Mouse (Mus musculus) kidney, embryonic 14.5 days (tissue): Measurements from ENCODE around the gene Cfap20. TPM values are rescaled to one million over a fixed set of nuclear protein-coding genes. Genes with fewer than 3 reads are reported as not detected.
"Not testable (repeated sequence)": the region's sequence is repeated elsewhere in the genome, so short reads cannot be mapped to it uniquely, and the experiment has no call there.

Source experiments
- ATAC-seq: fragments of 200-750 bp; cut with Nextera tagmentation; 2 replicates; pipeline ENCODE4 v1.8.0; 2017; ENCODE audit warnings: moderate number of reproducible peaks, mild to moderate bottlenecking, moderate TSS enrichment, moderate library complexity; ENCODE audit not compliant: low FRiP score, low TSS enrichment
- H3K27ac ChIP-seq: fragments of 300-500 bp; sonication (generic); 2 replicates; pipeline ENCODE4 v1.5.1; 2014; ENCODE audit warnings: low read depth, mild to moderate bottlenecking, low read length, moderate library complexity, mixed read lengths
- H3K27me3 ChIP-seq: fragments of 300-500 bp; sonication (generic); 2 replicates; pipeline ENCODE4 v1.6.1; 2014; ENCODE audit warnings: mild to moderate bottlenecking, low read length; ENCODE audit not compliant: control insufficient read depth, insufficient read depth
- H3K36me3 ChIP-seq: fragments of 300-500 bp; sonication (generic); 2 replicates; pipeline ENCODE4 v1.6.1; 2014; ENCODE audit warnings: low read length, mixed read lengths; ENCODE audit not compliant: control insufficient read depth, insufficient read depth
- H3K4me1 ChIP-seq: fragments of 300-500 bp; sonication (generic); 2 replicates; pipeline ENCODE4 v1.6.1; 2014; ENCODE audit warnings: low read length, mixed read lengths; ENCODE audit not compliant: control insufficient read depth, insufficient read depth
- H3K4me2 ChIP-seq: fragments of 300-500 bp; sonication (generic); replicated peaks from 2 replicates; pipeline ENCODE4 v1.6.1; 2014; ENCODE audit warnings: low read depth, mild to moderate bottlenecking, low read length
- H3K4me3 ChIP-seq: fragments of 300-500 bp; sonication (generic); 2 replicates; pipeline ENCODE4 v1.5.1; 2014; ENCODE audit warnings: mild to moderate bottlenecking, low read length
- H3K9ac ChIP-seq: fragments of 300-500 bp; sonication (generic); 2 replicates; pipeline ENCODE4 v1.6.1; 2014; ENCODE audit warnings: low read depth, mild to moderate bottlenecking, low read length, moderate library complexity
- H3K9me3 ChIP-seq: fragments of 300-500 bp; sonication (generic); 2 replicates; pipeline ENCODE4 v1.6.1; 2016; ENCODE audit warnings: low read length; ENCODE audit not compliant: control insufficient read depth
- WGBS: fragments of 180-500 bp; shearing (Covaris S2); extraction: QIAGEN DNeasy Blood & Tissue Kit; methylation state at CpG from one replicate; pipeline ENCODE4 v1.1.7; 2014; 5-methylcytosine and 5-hydroxymethylcytosine counted together
- polyA plus RNA-seq: library from polyadenylated mRNA; unstranded; fragments of >200 nt; fragmentation: Nextera tagmentation; extraction: Ambion mirVana; gene quantifications from 2 replicates; pipeline ENCODE4 v1.2.1, GENCODE M21; 2014

The Cfap20 gene
- polyA plus RNA-seq, 1 experiment from 2014 or later: 164 TPM

GRCm38 (mm10) chr8:95384501-95384900, 50.2 kb downstream of the Cfap20 start:
- H3K4me1 ChIP-seq: no peaks in the 10 kb centered on the region
- ATAC-seq: no peak
- no peaks in the 10 kb centered on the region for H3K9me3 ChIP-seq
- H3K9ac ChIP-seq: no peak overlapping the region
- H3K27me3 ChIP-seq: no peaks in the 10 kb centered on the region
- no peak overlapping the region for H3K27ac ChIP-seq
- no peak overlapping the region for H3K4me3 ChIP-seq
- no peaks in the 10 kb centered on the region for H3K36me3 ChIP-seq
- no peak overlapping the region for H3K4me2 ChIP-seq
- 78% methylated on average over 3 of the region's 3 CpGs for WGBS

- no peaks in the 10 kb centered on the region for H3K9me3 ChIP-seq
- H3K4me2 ChIP-seq: no peak overlapping the region
- WGBS: 78% methylated on average over 3 of the region's 3 CpGs
- H3K27me3 ChIP-seq: no peaks in the 10 kb centered on the region
- no peaks in the 10 kb centered on the region; the same call in 1 of the 2 replicates for H3K4me1 ChIP-seq
- H3K36me3 ChIP-seq: no peaks in the 10 kb centered on the region
- ATAC-seq: no peak
- H3K9ac ChIP-seq: no peak overlapping the region
- no peak overlapping the region for H3K4me3 ChIP-seq
- no peak overlapping the region for H3K27ac ChIP-seq
Observed at GRCm38 (mm10) chr8:95381595-95381994, 53.1 kb downstream of the Cfap20 start.

- H3K4me1 ChIP-seq: no peaks in the 10 kb centered on the region; the same call in 1 of the 2 replicates
- no peaks in the 10 kb centered on the region for H3K9me3 ChIP-seq
- H3K4me2 ChIP-seq: no peak overlapping the region
- no peak overlapping the region for H3K9ac ChIP-seq
- no peak overlapping the region for H3K4me3 ChIP-seq
- no peaks in the 10 kb centered on the region for H3K36me3 ChIP-seq
- no peak overlapping the region for H3K27ac ChIP-seq
- ATAC-seq: no peak
- H3K27me3 ChIP-seq: no peaks in the 10 kb centered on the region
Observed at GRCm38 (mm10) chr8:95380953-95381352, 53.7 kb downstream of the Cfap20 start.

GRCm38 (mm10) chr8:95378928-95379327, 55.7 kb downstream of the Cfap20 start:
- not testable (repeated sequence) for ATAC-seq, H3K4me3 ChIP-seq, H3K4me1 ChIP-seq, H3K27me3 ChIP-seq, H3K4me2 ChIP-seq, H3K9ac ChIP-seq, H3K9me3 ChIP-seq, H3K27ac ChIP-seq, H3K36me3 ChIP-seq
- 96% methylated on average over 11 of the region's 11 CpGs for WGBS

- no peak overlapping the region for H3K4me2 ChIP-seq
- peak; percentile 53 for ATAC-seq
- H3K27ac ChIP-seq: peak overlapping the region; percentile 52; the same call in 1 of the 2 replicates
- 29% methylated on average over 7 of the region's 7 CpGs for WGBS
- no peaks in the 10 kb centered on the region; the same call in 1 of the 2 replicates for H3K36me3 ChIP-seq
- H3K9ac ChIP-seq: no peak overlapping the region
- no peaks in the 10 kb centered on the region; the same call in 1 of the 2 replicates for H3K4me1 ChIP-seq
- no peaks in the 10 kb centered on the region for H3K9me3 ChIP-seq
- no peaks in the 10 kb centered on the region for H3K27me3 ChIP-seq
- no peak overlapping the region for H3K4me3 ChIP-seq
Observed at GRCm38 (mm10) chr8:95377863-95378291, 56.8 kb downstream of the Cfap20 start.

- H3K36me3 ChIP-seq: peaks cover 2% of the 10 kb centered on the region; the same call in 1 of the 2 replicates
- WGBS: 89% methylated on average over 4 of the region's 4 CpGs
- ATAC-seq: no peak
- H3K27ac ChIP-seq: no peak overlapping the region
- H3K4me3 ChIP-seq: no peak overlapping the region
- H3K4me1 ChIP-seq: no peaks in the 10 kb centered on the region; the same call in 1 of the 2 replicates
- no peak overlapping the region for H3K4me2 ChIP-seq
- H3K9me3 ChIP-seq: no peaks in the 10 kb centered on the region
- no peaks in the 10 kb centered on the region for H3K27me3 ChIP-seq
- no peak overlapping the region for H3K9ac ChIP-seq
Observed at GRCm38 (mm10) chr8:95377101-95377500, 57.6 kb downstream of the Cfap20 start.

- no peak overlapping the region for H3K27ac ChIP-seq
- no peaks in the 10 kb centered on the region; the same call in 1 of the 2 replicates for H3K4me1 ChIP-seq
- no peaks in the 10 kb centered on the region for H3K27me3 ChIP-seq
- ATAC-seq: no peak
- H3K36me3 ChIP-seq: peaks cover 8% of the 10 kb centered on the region; the same call in 1 of the 2 replicates
- no peak overlapping the region for H3K4me3 ChIP-seq
- no peak overlapping the region for H3K9ac ChIP-seq
- no peak overlapping the region for H3K4me2 ChIP-seq
- WGBS: 75% methylated on average over 12 of the region's 12 CpGs
- no peaks in the 10 kb centered on the region for H3K9me3 ChIP-seq
Observed at GRCm38 (mm10) chr8:95376309-95376999, 58.2 kb downstream of the Cfap20 start.

- Histone ChIP-seq H3K36me3 (peaks cover 14% of the 10 kb centered on the region; the same call in 1 of the 2 replicates), H3K27me3 (no peaks in the 10 kb centered on the region), H3K9ac (no peak overlapping the region), H3K4me3 (no peak overlapping the region), H3K4me1 (no peaks in the 10 kb centered on the region; the same call in 1 of the 2 replicates), H3K4me2 (no peak overlapping the region), H3K27ac (no peak overlapping the region), H3K9me3 (no peaks in the 10 kb centered on the region)
- 87% methylated on average over 7 of the region's 7 CpGs for WGBS
- ATAC-seq: no peak
Observed at GRCm38 (mm10) chr8:95375374-95375930, 59.2 kb downstream of the Cfap20 start.

- H3K9ac ChIP-seq: no peak overlapping the region
- no peaks in the 10 kb centered on the region for H3K9me3 ChIP-seq
- H3K27me3 ChIP-seq: no peaks in the 10 kb centered on the region
- H3K4me1 ChIP-seq: no peaks in the 10 kb centered on the region; the same call in 1 of the 2 replicates
- WGBS: 76% methylated on average over 3 of the region's 3 CpGs
- H3K4me2 ChIP-seq: no peak overlapping the region
- H3K4me3 ChIP-seq: no peak overlapping the region
- H3K36me3 ChIP-seq: peaks cover 15% of the 10 kb centered on the region; the same call in 1 of the 2 replicates
- no peak for ATAC-seq
- H3K27ac ChIP-seq: no peak overlapping the region
Observed at GRCm38 (mm10) chr8:95374429-95374828, 60.2 kb downstream of the Cfap20 start.
